Mouse (Mus musculus) lung, embryonic 14.5 days (tissue): Measurements from ENCODE around the gene Pus7l. TPM values are rescaled to one million over a fixed set of nuclear protein-coding genes. Genes with fewer than 3 reads are reported as not detected.
"Not testable (repeated sequence)": the region's sequence is repeated elsewhere in the genome, so short reads cannot be mapped to it uniquely, and the experiment has no call there.

ENCODE experiments used
- ATAC-seq: fragments of 200-750 bp; cut with Nextera tagmentation; 2 replicates; pipeline ENCODE4 v1.8.0; 2017; ENCODE audit warnings: mild to moderate bottlenecking, moderate TSS enrichment, moderate library complexity; ENCODE audit not compliant: insufficient read depth
- DNase-seq: peaks from one replicate; pipeline ENCODE4 v3.0.0-alpha.2; 2015
- H3K27ac ChIP-seq: fragments of 300-500 bp; sonication (generic); 2 replicates; pipeline ENCODE4 v1.5.1; 2014; ENCODE audit warnings: low read depth, mild to moderate bottlenecking, moderate library complexity
- H3K27me3 ChIP-seq: fragments of 300-500 bp; sonication (generic); 2 replicates; pipeline ENCODE4 v1.6.1; 2014; ENCODE audit warnings: low read length, control low read depth; ENCODE audit not compliant: insufficient read depth
- H3K36me3 ChIP-seq: fragments of 300-500 bp; sonication (generic); 2 replicates; pipeline ENCODE4 v1.6.1; 2014; ENCODE audit warnings: control low read depth; ENCODE audit not compliant: insufficient read depth
- H3K4me1 ChIP-seq: fragments of 300-500 bp; sonication (generic); 2 replicates; pipeline ENCODE4 v1.6.1; 2014; ENCODE audit warnings: antibody characterized with exemption, control low read depth; ENCODE audit not compliant: insufficient read depth
- H3K4me2 ChIP-seq: fragments of 300-500 bp; sonication (generic); 2 replicates; pipeline ENCODE4 v1.6.1; 2014; ENCODE audit warnings: mild to moderate bottlenecking
- H3K4me3 ChIP-seq: fragments of 300-500 bp; sonication (generic); 2 replicates; pipeline ENCODE4 v1.5.1; 2014; ENCODE audit warnings: low read depth, low read length
- H3K9ac ChIP-seq: fragments of 300-500 bp; sonication (generic); 2 replicates; pipeline ENCODE4 v1.6.1; 2014
- H3K9me3 ChIP-seq: fragments of 300-500 bp; sonication (generic); 2 replicates; pipeline ENCODE4 v1.6.1; 2016; ENCODE audit warnings: low read depth, low read length, control low read depth
- CTCF ChIP-seq: IDR thresholded peaks from 2 replicates; pipeline ENCODE4 v1.5.1; 2016; ENCODE audit warnings: antibody characterized with exemption, low read depth
- WGBS: fragments of 180-500 bp; shearing (Covaris S2); extraction: QIAGEN DNeasy Blood & Tissue Kit; methylation state at CpG from one replicate; pipeline ENCODE4 v1.1.7; 2014; 5-methylcytosine and 5-hydroxymethylcytosine counted together
- polyA plus RNA-seq: library from polyadenylated mRNA; unstranded; fragments of >200 nt; fragmentation: Nextera tagmentation; extraction: Ambion mirVana; gene quantifications from 2 replicates; pipeline ENCODE4 v1.2.1, GENCODE M21; 2014

Gene Pus7l
- polyA plus RNA-seq, 1 experiment from 2014 or later = 10.5 TPM

DNA sequence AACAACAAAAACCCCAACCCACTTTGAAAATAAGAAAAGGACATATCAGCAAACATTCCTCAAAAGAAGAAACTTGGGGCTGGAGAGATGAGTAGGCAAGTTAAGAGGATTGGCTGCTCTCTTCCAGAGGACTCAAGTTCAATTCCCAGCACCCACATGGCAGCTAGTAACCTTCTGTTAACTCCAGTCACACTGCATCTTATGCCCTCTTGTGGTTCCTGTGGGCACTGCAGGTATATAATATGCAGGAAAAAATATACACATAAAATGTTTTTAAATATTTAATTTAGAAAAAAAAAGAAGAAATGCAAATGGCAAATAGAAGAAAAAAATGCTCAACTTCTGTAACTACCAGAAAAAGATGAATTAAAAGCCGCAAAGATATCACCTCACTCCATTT is 48.9 kb downstream of the Pus7l start:
- Histone ChIP-seq H3K36me3 (no peaks in the 10 kb centered on the region), H3K9ac (no peak overlapping the region), H3K4me1 (no peaks in the 10 kb centered on the region), H3K4me3 (no peak overlapping the region), H3K4me2 (no peak overlapping the region), H3K27ac (no peak overlapping the region), H3K27me3 (no peaks in the 10 kb centered on the region), H3K9me3 (no peaks in the 10 kb centered on the region; the same call in 1 of the 2 replicates)
- 95% methylated on average over 1 of the region's 1 CpGs for WGBS
- no peak for DNase-seq
- no peak for ATAC-seq
- peak; percentile 44 for TF ChIP-seq CTCF

GRCm38 (mm10) chr15:94489433-94489832 is 53.9 kb downstream of the Pus7l start:
- ATAC-seq (no peak), DNase-seq (no peak)
- Histone ChIP-seq H3K27ac (no peak overlapping the region), H3K4me2 (no peak overlapping the region), H3K9me3 (no peaks in the 10 kb centered on the region; the same call in 1 of the 2 replicates), H3K27me3 (no peaks in the 10 kb centered on the region), H3K36me3 (no peaks in the 10 kb centered on the region), H3K4me3 (no peak overlapping the region), H3K4me1 (no peaks in the 10 kb centered on the region), H3K9ac (no peak overlapping the region)
- 83% methylated on average over 2 of the region's 2 CpGs for WGBS
- no peak for TF ChIP-seq CTCF

DNA sequence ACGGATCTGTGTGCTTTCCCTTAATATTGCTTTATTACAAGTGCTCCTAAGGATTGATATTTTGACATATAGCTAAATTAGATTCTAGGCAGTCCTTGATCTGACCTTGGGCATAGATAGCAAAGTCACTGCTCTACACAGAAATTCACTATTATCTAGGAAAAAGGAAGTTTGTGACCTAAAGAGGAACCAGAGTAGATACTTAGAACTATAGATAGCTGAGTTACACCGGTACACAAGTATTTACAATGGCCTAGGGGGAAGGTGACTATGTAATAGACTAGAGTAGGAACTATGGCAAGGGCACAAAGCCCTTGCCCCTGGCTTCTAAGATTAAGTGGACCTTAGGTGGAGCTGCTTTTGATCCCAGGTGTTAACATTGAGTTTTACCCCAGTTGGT is 55.3 kb downstream of the Pus7l start:
- not testable (repeated sequence) for H3K4me1 ChIP-seq, H3K36me3 ChIP-seq, H3K27ac ChIP-seq, H3K4me3 ChIP-seq, H3K9ac ChIP-seq, H3K4me2 ChIP-seq, DNase-seq, H3K27me3 ChIP-seq, H3K9me3 ChIP-seq, ATAC-seq
- 89% methylated on average over 2 of the region's 2 CpGs for WGBS

GRCm38 (mm10) chr15:94482555-94482954 is 60.8 kb downstream of the Pus7l start:
- DNase-seq (no peak), ATAC-seq (no peak)
- H3K27ac ChIP-seq = no peak overlapping the region
- no peak overlapping the region for H3K4me3 ChIP-seq
- no peaks in the 10 kb centered on the region for H3K36me3 ChIP-seq
- no peak for TF ChIP-seq CTCF
- no peak overlapping the region for H3K4me2 ChIP-seq
- H3K4me1 ChIP-seq = 0 out of 2 replicates have a peak, but pooled peaks cover 6% of the 10 kb centered on the region
- H3K9ac ChIP-seq = no peak overlapping the region
- 72% methylated on average over 2 of the region's 2 CpGs for WGBS
- no peaks in the 10 kb centered on the region for H3K9me3 ChIP-seq
- no peaks in the 10 kb centered on the region for H3K27me3 ChIP-seq

DNA sequence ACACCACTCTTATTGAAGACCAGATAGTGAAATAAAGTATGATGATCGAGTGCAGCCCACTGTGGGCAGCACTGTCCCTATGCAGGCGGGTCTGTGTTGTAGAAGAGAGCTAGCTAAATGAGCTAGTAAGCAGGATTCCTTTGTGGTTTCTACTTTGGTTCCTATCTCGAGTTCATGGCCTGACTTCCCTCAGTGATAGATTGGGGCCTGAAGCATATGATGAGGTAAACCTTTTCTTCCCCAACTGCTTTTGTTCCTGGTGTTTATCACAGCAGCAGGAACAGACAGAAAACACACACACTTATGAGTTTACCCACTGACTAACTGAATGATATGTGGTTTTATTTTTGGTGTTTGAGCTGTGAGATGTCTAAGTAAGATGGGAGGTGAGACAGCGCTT is 62.6 kb downstream of the Pus7l start:
- DNase-seq = no peak
- Histone ChIP-seq H3K27ac (no peak overlapping the region), H3K36me3 (no peaks in the 10 kb centered on the region), H3K4me3 (no peak overlapping the region), H3K27me3 (no peaks in the 10 kb centered on the region), H3K4me2 (no peak overlapping the region), H3K9me3 (no peaks in the 10 kb centered on the region), H3K4me1 (0 out of 2 replicates have a peak, but pooled peaks cover 6% of the 10 kb centered on the region), H3K9ac (no peak overlapping the region)
- no peak for TF ChIP-seq CTCF
- no peak for ATAC-seq
- 78% methylated on average over 4 of the region's 4 CpGs for WGBS

DNA sequence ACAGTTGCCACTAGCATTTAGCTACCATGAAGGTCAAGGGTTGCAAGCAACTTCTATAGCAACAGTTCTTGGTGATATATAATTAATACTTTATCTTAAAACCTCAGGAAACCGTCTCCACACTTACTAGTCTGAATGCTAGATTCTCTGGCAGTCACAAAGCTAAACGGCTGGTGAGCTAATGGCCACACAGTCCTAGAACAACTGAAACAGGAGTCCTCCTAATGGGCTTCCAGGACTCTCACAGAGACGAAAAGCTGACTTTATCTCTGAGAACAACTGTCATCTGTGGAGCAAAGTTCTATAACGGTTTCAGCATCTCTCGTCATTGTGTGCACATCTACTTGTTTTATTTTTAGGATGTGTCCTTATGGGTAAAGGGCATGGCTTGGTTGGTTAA is 63.1 kb downstream of the Pus7l start:
- Histone ChIP-seq H3K4me1 (0 out of 2 replicates have a peak, but pooled peaks cover 6% of the 10 kb centered on the region), H3K27me3 (no peaks in the 10 kb centered on the region), H3K4me2 (no peak overlapping the region), H3K9ac (no peak overlapping the region), H3K27ac (no peak overlapping the region), H3K4me3 (no peak overlapping the region), H3K9me3 (no peaks in the 10 kb centered on the region), H3K36me3 (no peaks in the 10 kb centered on the region)
- no peak for DNase-seq
- 61% methylated on average over 5 of the region's 5 CpGs for WGBS
- ATAC-seq = no peak
- no peak for TF ChIP-seq CTCF

DNA sequence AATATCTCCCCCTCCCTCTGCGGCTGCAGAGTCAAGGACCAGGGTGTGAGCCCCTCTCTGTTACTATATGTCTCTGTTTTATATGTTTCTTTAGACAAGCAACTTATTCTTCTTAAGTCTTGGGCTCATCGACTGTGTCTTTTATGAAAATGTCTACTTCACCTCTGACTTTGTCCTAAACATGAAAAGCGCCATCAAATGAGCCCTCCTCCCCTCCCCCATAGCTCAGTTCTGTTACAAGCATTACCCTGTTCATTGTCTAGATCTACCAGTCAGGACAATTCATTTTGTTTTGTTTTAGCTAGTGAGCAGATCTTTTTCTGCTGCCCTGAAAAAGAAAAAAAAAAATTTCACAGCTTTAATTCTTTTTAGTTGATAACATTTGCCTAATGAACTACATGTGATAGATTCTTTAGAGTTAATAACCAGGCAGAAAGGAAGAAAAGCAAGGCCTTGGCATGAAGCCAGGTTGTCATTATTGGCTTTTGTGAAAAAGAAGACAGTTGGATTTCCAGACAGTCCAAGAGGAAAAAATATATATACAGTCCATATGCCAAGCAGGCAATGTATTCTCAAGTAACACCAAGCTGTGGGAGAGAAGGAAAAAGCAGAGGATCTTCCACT is 63.7 kb downstream of the Pus7l start:
- Histone ChIP-seq H3K4me1 (0 out of 2 replicates have a peak, but pooled peaks cover 6% of the 10 kb centered on the region), H3K27ac (no peak overlapping the region), H3K4me2 (no peak overlapping the region), H3K9ac (no peak overlapping the region), H3K9me3 (no peaks in the 10 kb centered on the region), H3K36me3 (no peaks in the 10 kb centered on the region), H3K27me3 (no peaks in the 10 kb centered on the region), H3K4me3 (no peak overlapping the region)
- DNase-seq (peak; percentile 82), ATAC-seq (peak; percentile 17; the same call in 1 of the 2 replicates)
- no peak for TF ChIP-seq CTCF
- 68% methylated on average over 3 of the region's 3 CpGs for WGBS

DNA sequence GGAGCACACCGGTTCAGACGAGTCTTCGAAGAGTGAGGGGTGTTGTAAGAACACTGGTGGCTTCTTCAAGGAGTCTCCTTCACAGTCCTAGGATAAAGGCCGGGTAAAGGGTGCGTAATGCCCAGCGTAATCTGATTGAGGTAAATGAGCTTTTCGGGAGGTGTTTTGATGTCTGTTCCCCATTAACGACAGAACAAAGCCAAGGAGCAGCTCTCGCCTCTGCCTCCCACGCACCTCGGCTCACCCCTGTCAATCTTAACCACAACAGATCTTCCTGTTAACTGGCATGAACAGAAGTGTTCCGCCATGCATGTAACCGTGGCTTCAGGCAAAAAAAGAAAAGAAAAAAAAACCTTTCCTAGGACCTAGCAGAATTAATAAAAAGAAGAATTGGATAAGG is 64.6 kb downstream of the Pus7l start:
- TF ChIP-seq CTCF = no peak
- DNase-seq = no peak

More for the DNA sequence above, 64.6 kb downstream of the Pus7l start:
- whole genome bisulfite sequencing = 48% methylated on average over 13 of the region's 13 CpGs
- no peak overlapping the region for H3K4me3 ChIP-seq
- H3K27ac ChIP-seq = no peak overlapping the region
- 0 out of 2 replicates have a peak, but pooled peaks cover 6% of the 10 kb centered on the region for H3K4me1 ChIP-seq
- H3K36me3 ChIP-seq = no peaks in the 10 kb centered on the region
- no peak for ATAC-seq
- no peak overlapping the region for H3K9ac ChIP-seq
- no peaks in the 10 kb centered on the region for H3K27me3 ChIP-seq
- no peak overlapping the region for H3K4me2 ChIP-seq
- no peaks in the 10 kb centered on the region for H3K9me3 ChIP-seq
